Mouse (Mus musculus) forebrain, embryonic 11.5 days (tissue): Measurements from ENCODE around the gene Cts7. TPM values are rescaled to one million over a fixed set of nuclear protein-coding genes. Genes with fewer than 3 reads are reported as not detected.

ENCODE experiments used
- ATAC-seq: fragments of 200-750 bp; cut with Nextera tagmentation; replicated peaks from 2 replicates; pipeline ENCODE4 v1.8.0; 2017; ENCODE audit warnings: moderate TSS enrichment; ENCODE audit not compliant: low FRiP score
- DNase-seq: peaks from one replicate; pipeline ENCODE4 v3.0.0-alpha.2; 2017; ENCODE audit warnings: low spot score
- H3K27ac ChIP-seq: fragments of 300-500 bp; sonication (generic); 2 replicates; pipeline ENCODE4 v1.5.1; 2014; ENCODE audit warnings: low read depth, low read length
- H3K27me3 ChIP-seq: fragments of 300-500 bp; sonication (generic); 2 replicates; pipeline ENCODE4 v1.6.1; 2014; ENCODE audit warnings: mild to moderate bottlenecking, low read length, mixed read lengths; ENCODE audit not compliant: control insufficient read depth, insufficient read depth
- H3K36me3 ChIP-seq: fragments of 300-500 bp; sonication (generic); 2 replicates; pipeline ENCODE4 v1.6.1; 2014; ENCODE audit warnings: mild to moderate bottlenecking, low read length, moderate library complexity, mixed read lengths; ENCODE audit not compliant: control insufficient read depth, insufficient read depth
- H3K4me1 ChIP-seq: fragments of 300-500 bp; sonication (generic); replicated peaks from 2 replicates; pipeline ENCODE4 v1.6.1; 2014; ENCODE audit warnings: low read length, mixed read lengths; ENCODE audit not compliant: control insufficient read depth, insufficient read depth
- H3K4me2 ChIP-seq: fragments of 300-500 bp; sonication (generic); 2 replicates; pipeline ENCODE4 v1.6.1; 2014; ENCODE audit warnings: low read depth, mild to moderate bottlenecking, low read length, moderate library complexity, mixed read lengths; ENCODE audit not compliant: severe bottlenecking
- H3K4me3 ChIP-seq: fragments of 300-500 bp; sonication (generic); 2 replicates; pipeline ENCODE4 v1.5.1; 2014; ENCODE audit warnings: low read depth, low read length
- H3K9ac ChIP-seq: fragments of 300-500 bp; sonication (generic); 2 replicates; pipeline ENCODE4 v1.6.1; 2014; ENCODE audit warnings: low read length
- H3K9me3 ChIP-seq: fragments of 300-500 bp; sonication (generic); 2 replicates; pipeline ENCODE4 v1.6.1; 2016; ENCODE audit warnings: low read length, mixed read lengths; ENCODE audit not compliant: control insufficient read depth
- microRNA-seq: library from miRNA; unstranded; fragments of <30 nt; microRNA quantifications from one replicate; pipeline ENCODE4, GENCODE M21; 2016; ENCODE audit not compliant: insufficient number of aligned reads
- polyA plus RNA-seq: library from polyadenylated mRNA; unstranded; fragments of >200 nt; fragmentation: Nextera tagmentation; extraction: Ambion mirVana; gene quantifications from 2 replicates; pipeline ENCODE4 v1.2.1, GENCODE M21; 2014

Cts7 gene
- polyA plus RNA-seq, result not detected in 2 replicates

- peaks cover 4% of the 10 kb centered on the region; the same call in 1 of the 2 replicates for H3K9me3 ChIP-seq
- no peaks in the 10 kb centered on the region for H3K36me3 ChIP-seq
- H3K27ac ChIP-seq, result no peak within 1 kb of the TSS
- DNase-seq, result no peak
- H3K4me3 ChIP-seq, result no peak within 1 kb of the TSS
- no peaks in the 10 kb centered on the region for H3K4me1 ChIP-seq
- H3K9ac ChIP-seq, result no peak within 1 kb of the TSS
- ATAC-seq, result no peak
- no peaks in the 10 kb centered on the region for H3K27me3 ChIP-seq
- H3K4me2 ChIP-seq, result no peak within 1 kb of the TSS
Observed at GRCm38 (mm10) chr13:61358097-61358496, at the start of gene Cts7. Cts7 (minus strand) TSS chr13:61358197.

Small RNA genes lying within 50 kb of the gene (microRNA-seq; reads per million reads assigned to microRNA genes)
- gene Gm27704, result not detected

Other genes starting within 250 kb of the Cts7 start
- not detected in 2 replicates for gene Ctsr, start 193.9 kb downstream of the Cts7 start, polyA plus RNA-seq
- not detected in 2 replicates for gene Cts6, start 154.8 kb downstream of the Cts7 start, polyA plus RNA-seq
- gene Cts8, start 102.8 kb downstream of the Cts7 start, polyA plus RNA-seq, result not detected in 2 replicates
- not detected in 2 replicates for gene Gm49398, start 69.4 kb downstream of the Cts7 start, polyA plus RNA-seq
- not detected in 2 replicates for gene Ctsm, start 183.6 kb upstream of the Cts7 start, polyA plus RNA-seq
- not detected in 2 replicates for gene Gm49352, start 210.0 kb upstream of the Cts7 start, polyA plus RNA-seq
- not detected in 2 replicates for gene Cts3, start 211.9 kb upstream of the Cts7 start, polyA plus RNA-seq